Mouse (Mus musculus) stomach, postnatal 0 days (tissue): ENCODE results near the gene Sptbn2. TPM values are rescaled to one million over a fixed set of nuclear protein-coding genes. Genes with fewer than 3 reads are reported as not detected.
A peak's percentile ranks its signal among the peaks of the same experiment; 100 is the strongest.

Source experiments
- ATAC-seq: fragments of 200-750 bp; cut with Nextera tagmentation; 2 replicates; pipeline ENCODE4 v1.8.0; 2017; ENCODE audit not compliant: low FRiP score, low TSS enrichment
- DNase-seq: peaks from one replicate; pipeline ENCODE4 v3.0.0-alpha.2; 2016; ENCODE audit warnings: low spot score
- H3K27ac ChIP-seq: fragments of 300-500 bp; sonication (generic); replicated peaks from 2 replicates; pipeline ENCODE4 v1.5.1; 2014; ENCODE audit warnings: mild to moderate bottlenecking, control low read depth
- H3K27me3 ChIP-seq: fragments of 300-500 bp; sonication (generic); 2 replicates; pipeline ENCODE4 v1.6.1; 2014; ENCODE audit warnings: low read length; ENCODE audit not compliant: control insufficient read depth, insufficient read depth
- H3K36me3 ChIP-seq: fragments of 300-500 bp; sonication (generic); 2 replicates; pipeline ENCODE4 v1.6.1; 2014; ENCODE audit warnings: low read length, mixed read lengths; ENCODE audit not compliant: control insufficient read depth, insufficient read depth
- H3K4me1 ChIP-seq: fragments of 300-500 bp; sonication (generic); replicated peaks from 2 replicates; pipeline ENCODE4 v1.6.1; 2014; ENCODE audit warnings: antibody characterized with exemption; ENCODE audit not compliant: control insufficient read depth, insufficient read depth
- H3K4me2 ChIP-seq: fragments of 300-500 bp; sonication (generic); replicated peaks from 2 replicates; pipeline ENCODE4 v1.6.1; 2014; ENCODE audit warnings: low read depth, mild to moderate bottlenecking, control low read depth, moderate library complexity
- H3K4me3 ChIP-seq: fragments of 300-500 bp; sonication (generic); 2 replicates; pipeline ENCODE4 v1.5.1; 2014; ENCODE audit warnings: low read depth, low read length, control low read depth
- H3K9ac ChIP-seq: fragments of 300-500 bp; sonication (generic); 2 replicates; pipeline ENCODE4 v1.6.1; 2014; ENCODE audit warnings: mild to moderate bottlenecking, low read length, control low read depth, mixed read lengths
- H3K9me3 ChIP-seq: fragments of 300-500 bp; sonication (generic); 2 replicates; pipeline ENCODE4 v1.6.1; 2016; ENCODE audit warnings: low read length; ENCODE audit not compliant: control insufficient read depth
- CTCF ChIP-seq: IDR thresholded peaks from 2 replicates; pipeline ENCODE4 v1.5.1; 2016; ENCODE audit warnings: antibody characterized with exemption, low read depth, mild to moderate bottlenecking, moderate library complexity
- EP300 ChIP-seq: optimal IDR thresholded peaks from 2 replicates; pipeline ENCODE3; 2016; ENCODE audit warnings: antibody characterized with exemption
- WGBS: fragments of 180-500 bp; shearing (Covaris S2); extraction: QIAGEN DNeasy Blood & Tissue Kit; methylation state at CpG from one replicate; pipeline ENCODE4 v1.1.7; 2014; 5-methylcytosine and 5-hydroxymethylcytosine counted together
- polyA plus RNA-seq: library from polyadenylated mRNA; unstranded; fragments of >200 nt; fragmentation: Nextera tagmentation; extraction: Ambion mirVana; gene quantifications from 2 replicates; pipeline ENCODE4 v1.2.1, GENCODE M21; 2015

The Sptbn2 gene
- polyA plus RNA-seq, 1 experiment from 2014 or later = 3.5 TPM

DNA sequence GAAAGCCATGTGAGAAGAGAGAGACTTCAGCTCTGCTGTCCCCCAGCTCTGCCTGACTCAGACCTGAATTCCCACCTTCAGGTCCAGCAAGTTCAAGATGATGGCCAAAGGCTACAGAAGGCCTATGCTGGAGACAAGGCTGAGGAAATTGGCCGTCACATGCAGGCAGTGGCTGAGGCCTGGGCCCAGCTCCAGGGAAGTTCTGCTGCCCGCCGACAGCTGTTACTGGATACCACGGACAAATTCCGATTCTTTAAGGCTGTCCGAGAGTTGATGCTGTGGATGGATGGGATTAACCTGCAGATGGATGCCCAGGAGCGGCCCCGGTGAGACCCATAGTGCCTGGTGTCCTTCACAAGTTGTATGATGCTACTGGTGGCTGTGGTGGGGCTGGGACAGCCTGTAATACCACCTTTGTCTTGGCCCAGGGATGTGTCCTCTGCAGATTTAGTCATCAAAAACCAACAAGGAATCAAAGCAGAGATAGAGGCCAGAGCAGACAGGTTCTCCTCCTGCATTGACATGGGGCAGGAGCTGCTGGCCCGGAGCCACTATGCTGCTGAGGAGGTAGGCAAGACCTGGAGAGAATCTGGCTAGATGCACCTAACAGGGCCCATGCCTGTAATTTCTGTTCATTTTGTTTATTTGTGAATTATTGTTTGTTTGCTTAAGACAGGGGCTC lies 36.8 kb downstream of the Sptbn2 start:
- TF ChIP-seq CTCF (no peak), EP300 (no peak)
- H3K4me1 ChIP-seq = no peaks in the 10 kb centered on the region
- H3K4me2 ChIP-seq = no peak overlapping the region
- no peak overlapping the region for H3K27ac ChIP-seq
- ATAC-seq (no peak), DNase-seq (no peak)
- no peak overlapping the region; the same call in 1 of the 2 replicates for H3K9ac ChIP-seq
- no peaks in the 10 kb centered on the region for H3K9me3 ChIP-seq
- H3K36me3 ChIP-seq = no peaks in the 10 kb centered on the region
- H3K4me3 ChIP-seq = no peak overlapping the region
- no peaks in the 10 kb centered on the region for H3K27me3 ChIP-seq
- 92% methylated on average over 9 of the region's 9 CpGs for WGBS

DNA sequence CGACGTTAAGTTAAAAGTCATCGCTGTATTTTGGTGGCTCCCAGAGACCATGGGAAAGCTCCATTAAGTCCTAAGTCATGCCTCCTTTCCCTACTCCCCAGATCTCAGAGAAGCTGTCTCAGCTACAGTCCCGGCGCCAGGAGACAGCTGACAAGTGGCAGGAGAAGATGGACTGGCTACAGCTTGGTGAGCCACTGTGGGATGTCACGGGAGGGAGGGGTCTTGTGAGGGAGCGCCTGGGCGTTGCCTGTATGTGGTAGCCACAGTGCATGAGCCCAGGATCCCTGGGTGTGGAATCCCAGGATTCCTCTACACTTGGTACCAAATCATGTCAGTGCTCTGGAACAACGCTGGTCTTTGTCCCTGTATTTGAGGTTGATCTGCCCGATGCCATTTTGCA lies 37.5 kb downstream of the Sptbn2 start:
- Histone ChIP-seq H3K36me3 (no peaks in the 10 kb centered on the region), H3K27me3 (no peaks in the 10 kb centered on the region), H3K9ac (no peak overlapping the region), H3K4me2 (no peak overlapping the region), H3K9me3 (no peaks in the 10 kb centered on the region), H3K4me3 (no peak overlapping the region), H3K4me1 (no peaks in the 10 kb centered on the region), H3K27ac (no peak overlapping the region)
- DNase-seq (no peak), ATAC-seq (no peak)
- TF ChIP-seq CTCF = no peak
- TF ChIP-seq EP300 = no peak
- 79% methylated on average over 10 of the region's 10 CpGs for WGBS

DNA sequence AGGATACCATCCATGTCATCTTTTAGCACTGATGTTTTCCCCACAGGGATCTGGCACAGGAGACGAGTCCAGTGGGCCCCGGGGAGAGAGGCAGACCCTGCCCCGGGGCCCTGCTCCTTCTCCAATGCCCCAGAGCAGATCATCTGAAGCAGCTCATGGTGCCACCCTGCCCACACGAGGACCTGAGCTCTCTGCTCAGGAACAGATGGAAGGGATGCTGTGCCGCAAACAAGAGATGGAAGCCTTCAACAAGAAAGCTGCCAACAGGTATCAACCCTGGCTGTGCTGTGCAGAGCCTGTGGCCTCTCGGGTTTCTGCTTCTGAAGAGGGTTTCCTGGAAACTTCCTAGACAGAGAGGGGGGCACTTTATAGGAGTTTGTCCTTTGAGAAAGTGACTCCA lies 39.0 kb downstream of the Sptbn2 start:
- DNase-seq (peak; percentile 12), ATAC-seq (no peak)
- 87% methylated on average over 6 of the region's 6 CpGs for WGBS
- Histone ChIP-seq H3K4me1 (no peaks in the 10 kb centered on the region), H3K4me2 (no peak overlapping the region), H3K27me3 (no peaks in the 10 kb centered on the region), H3K27ac (no peak overlapping the region), H3K9me3 (no peaks in the 10 kb centered on the region), H3K4me3 (no peak overlapping the region), H3K9ac (no peak overlapping the region), H3K36me3 (no peaks in the 10 kb centered on the region)
- TF ChIP-seq EP300 (no peak), CTCF (no peak)

DNA sequence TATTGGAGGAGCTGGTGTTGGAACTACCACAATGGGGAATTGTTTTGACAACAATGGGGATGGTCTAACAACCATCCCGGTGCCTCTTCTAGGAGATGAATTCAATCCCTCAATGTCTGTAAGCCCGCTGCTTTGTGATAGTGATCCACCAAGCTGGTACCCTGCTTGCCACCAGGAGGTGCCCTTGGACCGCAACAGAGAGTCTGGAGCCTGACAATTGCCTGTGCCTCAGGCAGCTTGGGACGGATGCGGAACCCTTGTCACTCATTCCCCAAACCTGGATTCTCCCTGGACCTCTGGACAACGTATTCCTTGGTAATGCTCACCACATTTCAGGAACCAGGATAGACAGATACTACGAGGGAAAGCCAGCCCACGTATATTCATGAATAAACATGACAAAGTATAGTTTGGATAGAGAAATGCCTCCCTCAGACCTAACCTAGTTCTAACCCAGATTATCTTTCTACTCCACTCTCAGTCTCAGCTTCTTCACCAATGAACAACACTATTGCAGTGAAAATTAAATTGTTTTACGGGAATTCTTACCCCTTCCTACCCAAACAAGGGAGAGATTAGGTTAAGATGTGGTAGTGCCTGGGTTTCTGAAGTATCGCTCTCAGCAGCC lies 44.7 kb downstream of the Sptbn2 start:
- DNase-seq (peak; percentile 90), ATAC-seq (peak; percentile 77)
- Histone ChIP-seq H3K27me3 (no peaks in the 10 kb centered on the region), H3K4me3 (peak overlapping the region; percentile 69), H3K36me3 (no peaks in the 10 kb centered on the region; the same call in 1 of the 2 replicates), H3K9ac (peak overlapping the region; percentile 78), H3K4me2 (peak overlapping the region; percentile 62), H3K4me1 (no peaks in the 10 kb centered on the region), H3K27ac (peak overlapping the region; percentile 92), H3K9me3 (no peaks in the 10 kb centered on the region)
- TF ChIP-seq EP300 (no peak), CTCF (peak; percentile 99)
- WGBS = 1% methylated on average over 10 of the region's 10 CpGs

DNA sequence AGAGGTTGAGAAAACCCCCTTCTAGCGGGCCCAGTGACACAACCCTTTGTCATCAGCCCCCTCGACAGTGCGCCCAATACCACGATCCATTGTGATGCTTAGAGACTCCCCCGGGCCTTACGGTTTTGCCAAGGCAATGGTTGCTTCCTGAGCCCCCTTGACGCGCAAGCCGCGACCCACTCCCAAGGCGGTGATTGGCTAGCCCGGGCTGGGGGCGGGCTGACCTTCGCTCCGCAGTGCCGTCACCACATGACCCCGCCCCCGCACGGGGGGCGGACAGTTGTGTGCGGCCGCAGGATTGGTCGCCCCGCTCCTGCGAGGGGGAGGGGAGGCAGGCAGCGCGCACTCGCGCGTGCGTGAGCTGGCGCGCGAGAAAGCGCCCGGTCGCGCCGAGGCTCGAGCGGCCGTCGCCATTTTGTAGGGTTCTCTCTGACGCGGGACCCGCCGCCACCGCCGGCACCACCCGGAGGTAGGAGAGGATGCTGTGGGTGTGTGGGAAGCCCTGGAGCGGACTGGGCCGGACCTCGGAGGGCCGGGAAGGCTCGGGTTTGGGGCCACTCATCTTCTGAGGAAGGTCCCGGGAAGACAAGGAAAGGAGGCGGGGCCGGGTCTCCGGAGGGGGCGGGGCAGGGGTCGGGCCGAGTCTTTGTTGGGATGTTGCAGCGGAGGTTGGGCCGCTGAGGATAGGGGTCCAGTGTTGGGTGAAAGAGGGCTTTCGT lies 45.4 kb downstream of the Sptbn2 start, which contains the start of gene Rbm4b:
TSS of gene Rbm4b (plus strand) at position 305 of the 719 bp plus-strand sequence.
- Histone ChIP-seq H3K9me3 (no peaks in the 10 kb centered on the region), H3K9ac (peak within 1 kb of the TSS; percentile 78), H3K4me1 (no peaks in the 10 kb centered on the region), H3K27ac (peak within 1 kb of the TSS; percentile 92), H3K4me3 (peak within 1 kb of the TSS; percentile 69), H3K4me2 (peak within 1 kb of the TSS; percentile 62), H3K36me3 (no peaks in the 10 kb centered on the region; the same call in 1 of the 2 replicates), H3K27me3 (no peaks in the 10 kb centered on the region)
- peak; percentile 95 for DNase-seq
- ATAC-seq = peak; percentile 95
- TF ChIP-seq EP300 (no peak), CTCF (no peak)
- WGBS = 0% methylated on average over 58 of the region's 65 CpGs
